Mouse (Mus musculus) adrenal gland, adult 2 months (tissue): ENCODE data around the gene 9930021J03Rik. TPM values are rescaled to one million over a fixed set of nuclear protein-coding genes. Genes with fewer than 3 reads are reported as not detected.

Source experiments
- DNase-seq: peaks from one replicate; pipeline ENCODE4 v3.0.0; 2021
- polyA plus RNA-seq: library from polyadenylated mRNA; depleted of rRNA; stranded (reverse); fragments of >200 nt; gene quantifications from 2 replicates; pipeline ENCODE4 v1.2.3, GENCODE M21; 2012
- total RNA-seq, 2 experiments: library from RNA; stranded (reverse); gene quantifications; 2 replicates each; pipeline ENCODE4 v1.2.3; 2021

9930021J03Rik gene
- total and polyA plus RNA-seq, 3 experiments = 1.2 to 20.1 (median 13.5) TPM

DNA sequence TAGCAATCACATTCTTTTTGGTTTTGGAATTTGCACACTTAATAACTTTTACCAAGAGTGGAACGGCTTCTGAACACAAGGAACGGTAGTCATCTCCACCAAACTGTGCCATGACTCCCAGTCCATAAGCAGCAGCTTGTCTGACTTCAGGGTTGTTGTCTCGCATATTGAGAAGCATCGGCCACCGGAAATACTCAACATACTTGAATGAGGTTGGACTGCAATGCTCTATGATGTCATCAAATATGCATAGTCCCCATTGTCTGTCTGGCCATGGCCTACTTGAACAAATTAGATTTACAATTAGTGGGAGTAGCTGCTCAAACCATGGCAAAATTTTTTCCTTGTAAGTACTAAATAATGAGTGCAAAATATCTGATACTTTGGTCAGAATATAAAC, 4.2 kb upstream of the 9930021J03Rik start:
- no peak for DNase-seq

DNA sequence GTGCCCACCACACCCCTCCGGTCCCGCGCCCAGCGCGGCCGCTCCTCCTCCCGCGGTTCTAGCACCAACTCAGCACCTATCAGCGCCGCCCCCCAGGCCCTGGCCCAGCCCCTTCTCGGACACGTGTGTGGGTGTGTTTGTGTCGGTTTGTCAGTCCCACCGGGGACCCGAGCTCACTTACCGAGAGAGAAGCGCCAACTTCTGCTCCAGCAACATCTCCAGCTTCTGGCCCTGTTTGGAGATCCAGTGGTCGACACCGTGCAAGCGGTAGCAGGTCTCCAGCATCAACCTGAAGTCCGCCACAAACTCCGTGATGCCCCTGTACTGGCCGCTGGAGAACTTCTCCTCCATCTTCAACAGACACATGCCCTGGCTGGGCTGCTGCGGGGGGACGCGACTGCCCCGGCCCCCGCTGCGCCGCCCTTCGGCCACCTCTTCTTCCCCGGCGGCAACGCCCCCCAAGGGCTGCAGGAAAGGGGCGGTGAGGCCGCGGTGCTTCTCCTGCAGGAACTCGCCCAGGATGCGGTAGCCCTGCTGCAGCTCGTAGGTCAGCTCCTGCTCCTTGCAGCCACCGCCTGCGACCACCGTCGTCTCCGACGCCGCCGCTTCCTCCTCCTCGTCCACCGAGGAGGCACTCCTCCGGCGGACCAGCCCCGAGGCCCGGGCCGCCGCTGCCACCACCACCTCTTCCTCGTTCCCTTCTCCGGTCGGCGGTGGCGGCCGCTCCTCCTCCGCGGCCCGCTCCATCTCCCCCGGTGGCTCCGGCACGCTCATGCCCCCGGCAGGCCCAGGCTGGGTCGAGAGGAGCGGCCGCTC, 480 bp downstream of the 9930021J03Rik start:
- peak; percentile 87 for DNase-seq

GRCm38 (mm10) chr19:29803946-29804345, 1.8 kb downstream of the 9930021J03Rik start:
- no peak for DNase-seq

GRCm38 (mm10) chr19:29797371-29797770, 8.4 kb downstream of the 9930021J03Rik start:
- DNase-seq = no peak

GRCm38 (mm10) chr19:29787997-29788396, 17.8 kb downstream of the 9930021J03Rik start:
- no peak for DNase-seq

- DNase-seq = no peak
Measured at GRCm38 (mm10) chr19:29782914-29783313, 22.9 kb downstream of the 9930021J03Rik start.

DNA sequence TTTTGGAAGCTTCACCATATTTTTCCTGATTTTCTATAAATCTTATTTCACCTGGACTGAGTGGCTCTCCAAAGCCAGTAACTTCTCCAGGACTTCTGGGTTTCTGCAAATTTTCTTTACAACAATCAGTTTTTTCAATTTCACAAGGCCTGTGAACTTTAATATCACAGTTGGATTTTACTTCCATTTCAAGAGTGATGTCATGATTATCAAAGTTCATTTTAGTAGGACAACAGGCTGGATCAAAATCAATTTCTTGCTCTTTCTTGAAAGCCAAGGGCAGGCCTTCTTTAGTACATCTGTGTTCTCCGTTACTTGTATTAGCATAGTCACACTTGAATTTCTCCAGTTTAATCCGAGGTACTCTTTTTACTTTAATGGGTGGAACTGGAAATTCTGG, 51.9 kb downstream of the 9930021J03Rik start:
- DNase-seq = no peak

DNA sequence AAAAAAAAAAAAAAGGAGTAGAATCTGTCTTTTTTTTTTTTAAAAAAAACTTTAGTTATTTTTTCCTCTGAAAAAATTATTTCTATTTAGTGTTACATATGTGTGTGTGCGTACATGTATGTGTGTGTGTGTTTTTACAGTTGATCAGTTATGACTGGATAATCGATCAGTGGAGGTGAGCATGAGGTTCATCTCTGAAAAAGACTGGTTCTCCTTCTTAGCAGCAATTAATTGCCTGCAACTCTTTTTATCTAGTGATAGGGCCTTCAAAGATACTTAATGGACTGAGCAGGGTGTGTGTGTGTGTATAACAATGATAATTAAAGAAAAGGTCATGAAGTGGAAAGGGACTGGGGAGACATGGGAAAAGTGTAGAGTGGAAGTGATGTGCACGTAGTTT, 54.8 kb downstream of the 9930021J03Rik start:
- no peak for DNase-seq

DNA sequence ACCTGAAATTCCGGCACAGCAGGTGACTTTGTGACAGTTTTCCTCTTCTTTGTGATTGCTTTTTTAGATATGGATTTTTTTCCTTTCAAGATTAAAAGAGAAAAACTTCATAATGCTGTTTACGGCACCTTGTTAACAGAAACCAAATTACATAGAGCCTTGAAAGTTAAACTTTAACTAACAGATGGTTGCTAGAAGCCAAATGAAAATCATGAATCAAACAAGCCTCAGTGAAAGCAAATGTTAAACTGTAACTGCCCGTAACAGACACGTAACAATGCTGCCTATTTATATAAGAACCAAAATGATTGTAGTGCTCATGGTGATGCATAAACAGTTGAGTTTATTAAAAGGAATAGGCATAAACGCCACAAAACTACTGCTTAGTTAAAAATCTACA, 62.3 kb downstream of the 9930021J03Rik start:
- no peak for DNase-seq

GRCm38 (mm10) chr19:29740661-29741060, 65.1 kb downstream of the 9930021J03Rik start:
- DNase-seq = no peak

DNA sequence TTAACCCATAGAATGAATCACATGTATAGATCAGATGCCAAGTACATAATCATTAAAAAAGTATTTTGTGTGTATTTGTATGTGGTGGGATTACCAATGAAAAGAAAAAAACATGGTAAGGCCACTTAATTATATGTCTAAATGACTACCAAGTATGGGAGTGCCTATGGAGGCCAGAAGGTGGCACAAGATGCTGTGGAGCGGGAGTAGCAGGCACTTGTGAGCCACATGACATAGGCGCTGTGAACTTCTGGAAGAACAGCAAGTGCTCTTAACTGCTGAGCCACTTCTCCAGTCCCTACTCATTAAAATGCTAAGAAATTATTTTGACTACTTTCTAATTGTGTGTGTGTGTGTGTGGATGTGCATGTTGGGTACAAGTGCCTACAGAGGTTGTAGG, 66.2 kb downstream of the 9930021J03Rik start:
- DNase-seq = no peak

GRCm38 (mm10) chr19:29735421-29735820, 70.4 kb downstream of the 9930021J03Rik start:
- no peak for DNase-seq

GRCm38 (mm10) chr19:29718476-29718875, 87.3 kb downstream of the 9930021J03Rik start:
- no peak for DNase-seq

DNA sequence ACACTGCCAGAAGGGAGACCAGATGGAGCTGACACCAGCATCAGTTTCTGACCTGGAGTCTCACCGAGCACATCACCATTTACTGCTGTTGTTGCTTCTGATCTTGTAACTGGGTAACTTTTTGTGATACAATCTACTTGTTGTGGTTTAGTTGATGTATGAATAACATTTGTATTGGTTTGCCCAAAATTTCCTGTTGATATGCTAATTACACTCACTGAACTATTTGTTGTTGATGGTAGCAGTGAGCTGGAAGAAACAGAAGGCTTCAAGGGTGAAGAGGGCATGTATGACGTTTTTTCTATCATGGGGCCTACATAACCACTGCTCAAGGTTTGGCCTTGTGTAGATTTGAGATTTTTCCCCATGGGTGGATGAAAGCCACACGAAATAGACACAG, 87.9 kb downstream of the 9930021J03Rik start:
- DNase-seq = no peak

DNA sequence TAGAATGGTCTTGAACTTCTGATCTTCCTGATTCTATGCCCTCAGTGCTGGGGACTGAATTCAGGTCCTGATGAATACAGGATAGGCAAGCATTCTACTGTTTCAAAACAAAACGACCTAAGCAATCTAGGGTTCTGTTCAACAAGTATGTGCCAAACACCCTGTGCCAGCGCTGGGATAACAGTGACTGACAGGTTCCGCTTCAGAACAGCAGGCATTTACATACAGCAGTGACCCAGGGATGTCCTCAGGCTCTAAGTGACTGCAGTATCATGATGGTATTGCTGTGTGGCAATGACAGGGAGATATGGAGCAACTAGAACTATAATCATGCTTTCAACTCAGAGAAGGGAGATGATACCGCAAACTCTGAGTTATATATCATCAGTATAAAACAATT, 92.3 kb downstream of the 9930021J03Rik start:
- no peak for DNase-seq

GRCm38 (mm10) chr19:29709461-29709860, 96.3 kb downstream of the 9930021J03Rik start:
- DNase-seq = no peak

DNA sequence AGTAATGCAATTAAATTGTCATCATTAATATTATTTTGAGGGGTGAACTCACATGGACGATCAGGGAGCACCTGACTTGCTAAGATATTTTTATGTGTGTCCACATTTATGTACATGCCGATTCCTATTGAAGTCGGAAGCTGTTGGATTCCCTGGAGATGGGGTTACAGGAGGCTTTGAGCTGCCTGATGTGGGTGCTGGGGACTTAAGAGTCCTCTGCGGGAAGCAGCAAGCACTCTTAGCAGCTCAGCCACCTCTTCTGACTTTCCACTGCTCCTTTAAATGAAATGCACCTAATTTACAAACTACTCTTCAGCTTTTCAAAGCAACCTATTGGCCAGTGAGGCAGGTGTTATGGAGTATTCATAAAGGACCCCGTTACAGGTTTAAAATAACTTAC, 97.3 kb downstream of the 9930021J03Rik start:
- no peak for DNase-seq

- DNase-seq = peak; percentile 10
Measured at GRCm38 (mm10) chr19:29708003-29708402, 97.8 kb downstream of the 9930021J03Rik start.

GRCm38 (mm10) chr19:29707314-29707898, 98.4 kb downstream of the 9930021J03Rik start:
- DNase-seq = no peak

DNA sequence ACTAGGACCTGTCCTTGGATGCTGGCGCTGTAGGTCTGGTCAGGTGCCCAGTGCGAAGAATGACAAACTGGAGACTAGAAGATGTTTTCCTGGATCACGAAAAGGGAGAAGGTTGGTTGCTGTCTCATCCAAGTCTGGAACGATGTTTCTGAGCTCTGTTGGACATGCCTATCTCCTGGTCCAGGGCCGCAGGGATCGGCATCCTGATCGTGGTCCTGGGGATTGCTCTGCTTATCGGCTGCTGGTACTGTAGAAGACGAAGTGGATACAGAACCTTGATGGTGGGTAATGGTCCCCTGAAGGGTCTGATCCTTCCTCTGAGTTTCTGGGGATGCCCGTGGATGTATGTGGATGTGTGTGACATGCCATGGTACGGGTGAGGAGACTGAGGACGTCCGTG, 101.4 kb downstream of the 9930021J03Rik start:
- DNase-seq = no peak

DNA sequence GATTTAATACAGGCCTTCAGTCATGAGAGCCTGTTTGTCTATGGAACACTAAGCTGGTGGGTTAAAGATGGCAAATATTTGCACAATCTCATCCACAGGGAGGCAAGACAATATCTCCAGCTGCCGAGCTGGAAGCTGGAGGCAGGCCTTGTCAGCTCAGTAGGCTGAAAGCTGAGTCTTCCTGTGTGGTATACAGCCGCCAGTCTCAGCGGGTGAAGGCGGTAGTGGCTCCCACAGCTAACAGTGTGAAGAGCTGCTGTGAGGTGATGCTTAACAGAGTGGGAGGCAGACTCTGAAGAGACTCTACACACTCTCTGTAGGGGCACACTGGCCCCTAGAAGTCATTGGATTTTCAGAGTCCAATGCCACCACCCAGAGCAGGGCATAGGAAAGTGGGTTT, 104.1 kb downstream of the 9930021J03Rik start:
- DNase-seq = no peak

GRCm38 (mm10) chr19:29697245-29697874, 108.4 kb downstream of the 9930021J03Rik start, which contains the start of gene Mlana:
Gene Mlana, plus strand, starts transcription at chr19:29697824.
- no peak for DNase-seq

DNA sequence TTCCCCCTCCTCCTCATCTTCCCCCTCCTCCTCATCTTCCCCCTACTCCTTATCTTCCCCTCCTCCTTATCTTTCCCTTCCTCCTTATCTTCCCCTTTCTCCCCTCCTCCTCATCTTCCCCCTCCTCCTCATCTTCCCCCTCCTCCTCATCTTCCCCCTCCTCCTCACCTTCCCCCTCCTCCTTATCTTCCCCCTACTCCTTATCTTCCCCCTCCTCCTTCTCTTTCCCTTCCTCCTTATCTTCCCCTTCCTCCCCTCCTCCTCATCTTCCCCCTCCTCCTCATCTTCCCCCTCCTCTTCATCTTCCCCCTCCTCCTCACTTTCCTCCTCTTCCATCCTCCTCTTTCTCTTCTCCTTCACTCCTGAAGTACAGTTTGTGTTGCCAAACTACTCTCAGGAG, 108.9 kb downstream of the 9930021J03Rik start:
- DNase-seq = no peak
